Mouse (Mus musculus) monocyte, adult 2 months (primary cell): ENCODE data around the gene Fgd5.
"Not testable (repeated sequence)": the region's sequence is repeated elsewhere in the genome, so short reads cannot be mapped to it uniquely, and the experiment has no call there.

Experiments used
- DNase-seq, 2 experiments: peaks; one replicate each; pipeline ENCODE4 v3.0.0; 2022; ENCODE audit warnings: low spot score in 2 of 2, low read depth in 1 of 2

The Fgd5 gene

GRCm38 (mm10) chr6:91978371-91979300 is at the start of gene Fgd5:
Gene Fgd5, plus strand, starts transcription at chr6:91978878.
- DNase-seq: no peak

GRCm38 (mm10) chr6:91931231-91931630 is 47.4 kb upstream of the Fgd5 start:
- DNase-seq: no peak

GRCm38 (mm10) chr6:91938491-91938890 is 40.2 kb upstream of the Fgd5 start:
- DNase-seq: no peak

GRCm38 (mm10) chr6:91948426-91948825 is 30.3 kb upstream of the Fgd5 start:
- no peak for DNase-seq

GRCm38 (mm10) chr6:91958015-91958414 is 20.7 kb upstream of the Fgd5 start:
- DNase-seq: not testable (repeated sequence)

GRCm38 (mm10) chr6:91960028-91960811 is 18.5 kb upstream of the Fgd5 start:
- no peak for DNase-seq

GRCm38 (mm10) chr6:91963429-91963828 is 15.2 kb upstream of the Fgd5 start:
- DNase-seq: no peak

GRCm38 (mm10) chr6:91965060-91965459 is 13.6 kb upstream of the Fgd5 start:
- DNase-seq: no peak

GRCm38 (mm10) chr6:91966006-91966405 is 12.7 kb upstream of the Fgd5 start:
- DNase-seq: no peak

- no peak for DNase-seq
These were observed 6.5 kb upstream of the Fgd5 start for GRCm38 (mm10) chr6:91972201-91972646.

GRCm38 (mm10) chr6:91973972-91974371 is 4.7 kb upstream of the Fgd5 start:
- DNase-seq: no peak

- DNase-seq: no peak
These were observed 771 bp downstream of the Fgd5 start for GRCm38 (mm10) chr6:91979301-91979996.

- no peak for DNase-seq
These were observed 1.3 kb downstream of the Fgd5 start for GRCm38 (mm10) chr6:91980011-91980410.

- DNase-seq: no peak
These were observed 11.4 kb downstream of the Fgd5 start for GRCm38 (mm10) chr6:91990101-91990500.

- no peak for DNase-seq
These were observed 14.1 kb downstream of the Fgd5 start for GRCm38 (mm10) chr6:91992823-91993222.

GRCm38 (mm10) chr6:91993795-91994505 is 15.3 kb downstream of the Fgd5 start:
- DNase-seq: no peak

- no peak for DNase-seq
These were observed 17.4 kb downstream of the Fgd5 start for GRCm38 (mm10) chr6:91996072-91996471.

GRCm38 (mm10) chr6:92002558-92003285 is 24.0 kb downstream of the Fgd5 start:
- no peak for DNase-seq

- DNase-seq: no peak
These were observed 25.0 kb downstream of the Fgd5 start for GRCm38 (mm10) chr6:92003646-92004045.
